Mouse (Mus musculus): ENCODE results near the gene Gm8773. TPM values are rescaled to one million over a fixed set of nuclear protein-coding genes. Genes with fewer than 3 reads are reported as not detected.

Gm8773 gene
- polyA plus RNA-seq, 1 experiment from 2014 or later: 1.5 TPM

DNA sequence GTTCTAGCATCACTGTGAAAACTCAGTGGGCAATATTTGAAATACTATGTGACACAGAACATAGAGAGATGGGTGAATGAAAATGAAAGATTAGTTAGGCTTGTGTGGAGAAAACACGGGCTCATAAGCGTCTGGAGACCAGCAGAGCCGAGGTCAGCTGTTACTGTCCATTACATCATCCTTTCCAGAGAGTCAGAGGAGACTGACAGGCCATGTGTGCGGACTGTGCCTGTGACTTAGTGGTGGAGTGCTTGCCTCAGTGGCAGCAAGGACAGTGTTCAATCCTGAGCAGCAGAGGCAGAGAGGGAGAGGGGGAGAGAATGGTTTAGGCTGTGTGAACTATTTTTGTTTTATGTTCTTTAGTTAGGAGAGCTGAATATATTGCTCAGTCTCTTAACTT is 44.7 kb downstream of the Gm8773 start:
- DNase-seq (ENCODE audit: low spot score): no peak
- no peak overlapping the region for H3K4me3 ChIP-seq
- H3K4me1 ChIP-seq: no peaks in the 10 kb centered on the region
- H3K36me3 ChIP-seq (replicated peaks): no peaks in the 10 kb centered on the region
- 71% methylated on average over 4 of the region's 4 CpGs for WGBS
- H3K27me3 ChIP-seq (replicated peaks; ENCODE audit: low read depth, poor library complexity, severe bottlenecking): no peaks in the 10 kb centered on the region
- no peak overlapping the region for H3K27ac ChIP-seq (replicated peaks)
- no peaks in the 10 kb centered on the region for H3K9me3 ChIP-seq

DNA sequence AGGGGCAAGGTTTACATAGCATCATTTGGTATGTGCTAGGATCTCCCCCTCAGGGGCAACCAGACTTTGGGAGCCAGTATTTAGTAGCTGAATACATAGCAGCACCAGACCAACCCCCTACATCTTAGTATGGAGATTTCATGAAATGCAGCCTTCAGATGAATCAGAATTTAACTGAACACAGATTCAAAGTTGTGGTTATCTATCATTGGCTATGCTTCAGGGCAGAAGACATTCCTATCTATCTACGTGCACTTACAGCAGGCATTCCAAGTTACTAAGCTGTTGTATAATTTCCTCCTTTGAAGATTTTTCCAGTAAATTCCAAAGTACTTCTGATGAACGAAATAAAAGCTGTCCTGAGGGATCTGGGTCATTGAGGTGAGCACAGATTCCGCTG is 51.9 kb downstream of the Gm8773 start:
- Histone ChIP-seq H3K27me3 (replicated peaks; ENCODE audit: low read depth, poor library complexity, severe bottlenecking) (no peaks in the 10 kb centered on the region), H3K27ac (replicated peaks) (no peak overlapping the region), H3K9me3 (no peaks in the 10 kb centered on the region), H3K4me1 (no peaks in the 10 kb centered on the region), H3K4me3 (no peak overlapping the region), H3K36me3 (replicated peaks) (no peaks in the 10 kb centered on the region)
- 73% methylated on average over 3 of the region's 3 CpGs for WGBS
- no peak for DNase-seq (ENCODE audit: low spot score)

Other genes with a start within 250 kb of the Gm8773 start
- 17.2 and 18.3 TPM in 2 replicates for gene Cdk14, start 153.5 kb upstream of the Gm8773 start, polyA plus RNA-seq (2016; fragmentation: Nextera tagmentation; extraction: Ambion mirVana)
- gene 1700015F17Rik, start 94.7 kb upstream of the Gm8773 start, polyA plus RNA-seq (2016; fragmentation: Nextera tagmentation; extraction: Ambion mirVana): not detected in 2 replicates
- gene Cldn12, start 58.8 kb upstream of the Gm8773 start, polyA plus RNA-seq (2016; fragmentation: Nextera tagmentation; extraction: Ambion mirVana): 32.4 and 34.5 TPM in 2 replicates
- gene Gtpbp10, start 14.3 kb upstream of the Gm8773 start, polyA plus RNA-seq (2016; fragmentation: Nextera tagmentation; extraction: Ambion mirVana): 38.0 and 39.5 TPM in 2 replicates
- gene Cfap69, start 90.4 kb downstream of the Gm8773 start, polyA plus RNA-seq (2016; fragmentation: Nextera tagmentation; extraction: Ambion mirVana): 2.3 and 2.9 TPM in 2 replicates
- gene Steap2, start 120.8 kb downstream of the Gm8773 start, polyA plus RNA-seq (2016; fragmentation: Nextera tagmentation; extraction: Ambion mirVana): 6.4 and 8.6 TPM in 2 replicates
- gene Steap1, start 175.5 kb downstream of the Gm8773 start, polyA plus RNA-seq (2016; fragmentation: Nextera tagmentation; extraction: Ambion mirVana): 6.0 and 6.1 TPM in 2 replicates

Data from embryonic facial prominence, embryonic 10.5 days (tissue).